Mouse (Mus musculus): ENCODE results near the gene Snip1.

- TF ChIP-seq CTCF (IDR thresholded peaks at IDR 0.05; ENCODE audit: low read depth, low read length) (no peak), POLR2A (IDR thresholded peaks at IDR 0.05; ENCODE audit: borderline replicate concordance, low read depth, low read length) (no peak)
These were observed 11.1 kb upstream of the Snip1 start for GRCm38 (mm10) chr4:125055385-125055784.
